Mouse (Mus musculus): Measurements from ENCODE around the gene Pawr. TPM values are rescaled to one million over a fixed set of nuclear protein-coding genes. Genes with fewer than 3 reads are reported as not detected.

The Pawr gene
- polyA plus RNA-seq, 1 experiment from 2014 or later = 25.3 TPM

DNA sequence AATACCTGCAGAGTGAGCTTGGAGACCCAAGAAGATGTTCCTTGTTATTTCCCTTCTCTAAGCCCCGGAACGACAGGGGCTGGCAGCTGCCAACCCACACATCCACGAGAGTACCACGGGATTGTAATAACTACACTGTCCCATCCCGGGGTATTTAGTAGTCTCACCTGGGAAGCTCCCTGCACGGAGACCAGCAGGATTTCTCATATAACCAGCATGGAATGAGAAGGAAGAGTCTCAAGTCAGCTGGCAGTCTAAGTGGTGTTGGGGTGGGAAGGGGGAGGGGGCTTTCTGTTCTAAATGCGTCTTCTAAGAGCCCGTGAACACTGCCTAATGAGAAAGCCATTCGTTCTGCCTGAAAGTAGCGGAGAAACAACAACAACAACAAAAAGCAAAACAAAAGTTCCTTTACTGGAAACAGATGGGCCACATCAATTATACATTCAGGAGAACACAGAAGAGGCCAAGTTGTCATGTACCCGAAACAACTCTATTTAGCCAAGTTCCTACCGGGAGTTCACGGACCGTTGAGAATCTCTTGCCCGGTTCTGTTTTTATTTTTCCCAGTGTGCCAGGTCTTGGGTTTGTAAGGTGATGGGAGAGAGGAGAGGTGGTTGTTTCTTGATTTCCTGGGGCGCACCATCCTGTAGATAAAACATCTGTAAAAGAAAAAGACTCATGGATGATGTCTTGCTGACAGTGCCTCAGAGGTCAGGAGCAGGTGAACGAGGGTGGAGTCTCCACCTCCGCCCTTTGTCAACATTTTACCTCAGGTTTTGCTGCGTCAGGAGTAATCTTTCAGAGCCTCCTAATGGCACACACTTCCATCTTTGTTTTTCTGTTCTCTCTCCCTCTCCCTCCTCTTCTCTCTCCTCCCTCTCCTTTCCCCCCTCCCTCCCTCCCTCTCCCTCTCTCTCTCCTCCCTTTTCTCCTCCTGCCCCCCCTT is 112.3 kb downstream of the Pawr start:
- Histone ChIP-seq H3K9ac (ENCODE audit: low read depth, low read length) (no peak overlapping the region), H3K4me1 (ENCODE audit: control insufficient read depth, insufficient read depth, low read length) (peaks cover 14% of the 10 kb centered on the region), H3K36me3 (ENCODE audit: control insufficient read depth, insufficient read depth, low read length) (no peaks in the 10 kb centered on the region), H3K4me2 (replicated peaks; ENCODE audit: low read depth, low read length) (0 out of 2 replicates have a peak overlapping the region, but pooled peaks have one; percentile 5), H3K9me3 (ENCODE audit: control insufficient read depth, low read length) (no peaks in the 10 kb centered on the region), H3K4me3 (ENCODE audit: low read length) (no peak overlapping the region), H3K27me3 (ENCODE audit: control insufficient read depth, insufficient read depth, low read length) (no peaks in the 10 kb centered on the region), H3K27ac (ENCODE audit: low read depth, low read length) (peak overlapping the region; percentile 73; the same call in 1 of the 2 replicates)
- WGBS = 54% methylated on average over 19 of the region's 19 CpGs
- no peak for ATAC-seq (ENCODE audit: low FRiP score, low TSS enrichment)

DNA sequence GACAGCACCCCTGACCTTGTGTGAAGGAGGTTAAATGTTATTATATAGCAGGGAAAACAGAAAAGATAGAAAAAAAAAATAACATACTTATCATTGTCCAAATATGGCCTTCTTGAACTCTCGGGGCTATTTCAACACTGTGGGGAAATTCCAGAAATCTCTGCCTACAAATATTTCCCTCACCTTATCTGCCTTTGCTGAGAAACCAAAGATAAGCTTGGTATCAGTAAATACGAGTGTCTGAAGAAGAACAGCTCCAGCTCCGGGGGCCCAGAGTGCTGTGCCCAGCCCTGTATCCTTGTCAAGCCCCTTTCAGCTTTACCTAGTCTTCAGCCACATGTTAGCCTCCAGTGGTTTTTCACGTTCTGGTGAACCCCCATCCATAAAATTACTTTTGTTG is 113.2 kb downstream of the Pawr start:
- Histone ChIP-seq H3K9ac (ENCODE audit: low read depth, low read length) (no peak overlapping the region), H3K4me3 (ENCODE audit: low read length) (no peak overlapping the region), H3K4me1 (ENCODE audit: control insufficient read depth, insufficient read depth, low read length) (peaks cover 14% of the 10 kb centered on the region), H3K9me3 (ENCODE audit: control insufficient read depth, low read length) (no peaks in the 10 kb centered on the region), H3K4me2 (replicated peaks; ENCODE audit: low read depth, low read length) (0 out of 2 replicates have a peak overlapping the region, but pooled peaks have one; percentile 32), H3K27me3 (ENCODE audit: control insufficient read depth, insufficient read depth, low read length) (no peaks in the 10 kb centered on the region), H3K36me3 (ENCODE audit: control insufficient read depth, insufficient read depth, low read length) (no peaks in the 10 kb centered on the region), H3K27ac (ENCODE audit: low read depth, low read length) (peak overlapping the region; percentile 73; the same call in 1 of the 2 replicates)
- ATAC-seq (ENCODE audit: low FRiP score, low TSS enrichment) = no peak
- WGBS = 64% methylated on average over 4 of the region's 4 CpGs

DNA sequence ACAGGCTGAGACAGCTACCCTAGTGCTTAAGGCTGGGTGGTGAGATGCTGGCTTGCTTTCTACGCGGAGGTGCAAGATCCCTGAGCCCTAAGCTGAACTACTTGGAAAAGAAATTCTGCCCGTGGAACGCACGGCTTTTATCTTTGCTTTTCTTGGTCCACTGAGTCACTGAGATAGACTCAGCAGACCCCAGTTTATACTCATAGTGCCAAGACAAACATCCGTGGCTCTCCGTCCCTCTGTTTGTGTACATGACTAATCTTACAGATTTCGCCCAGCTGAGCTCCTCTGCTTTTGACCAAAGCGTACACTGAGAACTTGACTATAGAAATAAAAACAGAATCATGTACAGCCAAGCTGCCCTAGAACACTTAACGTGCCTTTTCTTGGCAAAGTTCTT is 113.7 kb downstream of the Pawr start:
- Histone ChIP-seq H3K9me3 (ENCODE audit: control insufficient read depth, low read length) (no peaks in the 10 kb centered on the region), H3K4me1 (ENCODE audit: control insufficient read depth, insufficient read depth, low read length) (peaks cover 14% of the 10 kb centered on the region), H3K27ac (ENCODE audit: low read depth, low read length) (peak overlapping the region; percentile 73), H3K9ac (ENCODE audit: low read depth, low read length) (0 out of 2 replicates have a peak overlapping the region, but pooled peaks have one; percentile 5), H3K4me2 (replicated peaks; ENCODE audit: low read depth, low read length) (peak overlapping the region; percentile 32; the same call in 1 of the 2 replicates), H3K27me3 (ENCODE audit: control insufficient read depth, insufficient read depth, low read length) (no peaks in the 10 kb centered on the region), H3K36me3 (ENCODE audit: control insufficient read depth, insufficient read depth, low read length) (no peaks in the 10 kb centered on the region), H3K4me3 (ENCODE audit: low read length) (0 out of 2 replicates have a peak overlapping the region, but pooled peaks have one; percentile 2)
- 54% methylated on average over 10 of the region's 10 CpGs for WGBS
- ATAC-seq (ENCODE audit: low FRiP score, low TSS enrichment) = peak; percentile 50; the same call in 1 of the 2 replicates

DNA sequence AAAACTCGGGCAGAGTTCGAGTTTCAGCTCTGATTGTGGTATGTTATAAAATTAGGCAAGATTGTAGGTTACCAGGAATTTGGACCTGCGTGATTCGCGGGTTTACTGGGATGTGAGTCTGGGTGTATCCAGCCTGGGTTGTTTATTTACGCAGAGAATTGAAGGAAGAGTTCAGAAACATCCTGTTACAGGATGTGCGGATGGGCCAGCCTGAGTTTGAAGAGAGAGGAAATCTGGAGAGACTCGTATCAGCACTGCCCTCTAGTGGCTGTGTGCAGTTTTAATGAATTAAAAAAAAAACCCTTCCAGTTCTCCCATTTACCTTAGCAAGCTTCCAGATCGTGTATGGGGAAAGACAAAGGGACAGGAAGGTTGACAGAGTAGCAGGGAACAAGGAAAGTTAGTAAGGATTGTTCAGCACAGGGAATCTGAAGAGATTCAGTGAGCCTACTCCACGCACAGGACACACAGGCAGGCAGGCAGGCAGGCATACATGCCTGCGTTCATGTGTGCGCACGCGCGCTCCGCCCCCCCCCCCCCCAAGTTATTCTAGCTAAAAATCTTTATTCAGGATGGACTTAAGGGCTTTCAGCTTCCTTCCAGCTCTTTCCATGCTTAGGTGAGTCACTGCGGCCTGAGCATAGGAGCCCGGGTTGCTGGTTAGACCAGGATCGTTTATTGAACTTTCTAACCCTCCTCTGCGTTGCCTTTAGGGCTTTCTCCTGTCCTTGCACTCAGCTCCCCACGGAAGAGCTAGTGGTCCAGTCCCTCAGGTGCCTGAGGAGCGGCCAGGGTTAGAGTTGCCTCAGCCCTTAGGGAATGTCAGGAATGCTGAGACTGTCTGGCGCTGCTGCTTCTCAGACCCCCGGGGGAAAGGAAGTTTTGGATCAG is 114.4 kb downstream of the Pawr start:
- Histone ChIP-seq H3K27me3 (ENCODE audit: control insufficient read depth, insufficient read depth, low read length) (no peaks in the 10 kb centered on the region), H3K27ac (ENCODE audit: low read depth, low read length) (peak overlapping the region; percentile 73; the same call in 1 of the 2 replicates), H3K9ac (ENCODE audit: low read depth, low read length) (peak overlapping the region; percentile 32; the same call in 1 of the 2 replicates), H3K4me3 (ENCODE audit: low read length) (peak overlapping the region; percentile 34), H3K36me3 (ENCODE audit: control insufficient read depth, insufficient read depth, low read length) (no peaks in the 10 kb centered on the region), H3K9me3 (ENCODE audit: control insufficient read depth, low read length) (no peaks in the 10 kb centered on the region), H3K4me1 (ENCODE audit: control insufficient read depth, insufficient read depth, low read length) (peaks cover 14% of the 10 kb centered on the region), H3K4me2 (replicated peaks; ENCODE audit: low read depth, low read length) (peak overlapping the region; percentile 58)
- WGBS = 9% methylated on average over 24 of the region's 24 CpGs
- peak; percentile 69 for ATAC-seq (ENCODE audit: low FRiP score, low TSS enrichment)

DNA sequence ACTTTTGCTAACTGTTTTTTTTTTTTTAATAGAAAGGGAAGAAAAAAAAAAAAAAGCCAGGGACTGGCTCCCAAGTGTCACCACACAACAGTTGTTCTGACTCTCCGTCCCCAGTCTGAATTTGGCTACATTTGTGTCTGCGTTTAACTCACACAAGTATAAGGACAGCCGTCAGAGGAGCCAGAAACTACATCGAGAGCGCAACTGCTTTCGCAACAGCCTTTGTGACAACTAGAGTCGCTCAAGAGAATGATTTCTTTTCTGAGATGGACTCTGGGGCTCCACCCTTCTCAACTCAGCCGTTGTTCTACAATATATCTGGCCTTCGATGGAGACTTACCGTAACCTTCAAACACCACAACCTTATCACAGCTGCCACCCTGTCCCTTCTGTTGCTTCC is 115.3 kb downstream of the Pawr start:
- H3K4me1 ChIP-seq (ENCODE audit: control insufficient read depth, insufficient read depth, low read length) = peaks cover 14% of the 10 kb centered on the region
- ATAC-seq (ENCODE audit: low FRiP score, low TSS enrichment) = no peak
- WGBS = 74% methylated on average over 10 of the region's 10 CpGs
- no peaks in the 10 kb centered on the region; the same call in 1 of the 2 replicates for H3K9me3 ChIP-seq (ENCODE audit: control insufficient read depth, low read length)
- H3K27me3 ChIP-seq (ENCODE audit: control insufficient read depth, insufficient read depth, low read length) = no peaks in the 10 kb centered on the region
- H3K9ac ChIP-seq (ENCODE audit: low read depth, low read length) = no peak overlapping the region
- H3K36me3 ChIP-seq (ENCODE audit: control insufficient read depth, insufficient read depth, low read length) = no peaks in the 10 kb centered on the region
- no peak overlapping the region for H3K4me3 ChIP-seq (ENCODE audit: low read length)
- H3K27ac ChIP-seq (ENCODE audit: low read depth, low read length) = no peak overlapping the region
- no peak overlapping the region for H3K4me2 ChIP-seq (replicated peaks; ENCODE audit: low read depth, low read length)

DNA sequence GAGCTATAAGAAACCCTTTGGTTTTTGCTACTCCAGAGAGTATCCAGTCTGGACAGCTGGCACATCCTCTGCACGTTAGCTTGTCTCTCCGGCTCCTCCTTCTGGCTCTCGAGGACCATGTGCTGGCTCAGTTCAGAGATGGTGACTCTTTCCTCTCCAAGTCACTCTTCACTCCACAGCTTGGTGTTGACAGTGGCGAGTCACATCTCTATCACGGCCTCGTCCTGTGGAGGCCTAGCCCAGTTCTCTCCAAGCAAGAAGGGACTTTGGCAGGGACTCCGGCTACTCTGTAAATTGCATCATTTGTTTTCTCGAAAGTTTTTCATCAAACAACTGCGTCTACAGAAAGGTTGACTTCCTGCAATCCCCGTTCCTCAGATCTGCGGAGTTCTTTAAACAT is 116.5 kb downstream of the Pawr start:
- H3K36me3 ChIP-seq (ENCODE audit: control insufficient read depth, insufficient read depth, low read length) = no peaks in the 10 kb centered on the region
- no peak overlapping the region for H3K9ac ChIP-seq (ENCODE audit: low read depth, low read length)
- 83% methylated on average over 11 of the region's 11 CpGs for WGBS
- no peak overlapping the region for H3K4me3 ChIP-seq (ENCODE audit: low read length)
- no peaks in the 10 kb centered on the region for H3K27me3 ChIP-seq (ENCODE audit: control insufficient read depth, insufficient read depth, low read length)
- H3K4me1 ChIP-seq (ENCODE audit: control insufficient read depth, insufficient read depth, low read length) = peaks cover 14% of the 10 kb centered on the region
- H3K9me3 ChIP-seq (ENCODE audit: control insufficient read depth, low read length) = no peaks in the 10 kb centered on the region; the same call in 1 of the 2 replicates
- no peak for ATAC-seq (ENCODE audit: low FRiP score, low TSS enrichment)
- no peak overlapping the region for H3K4me2 ChIP-seq (replicated peaks; ENCODE audit: low read depth, low read length)
- no peak overlapping the region for H3K27ac ChIP-seq (ENCODE audit: low read depth, low read length)

DNA sequence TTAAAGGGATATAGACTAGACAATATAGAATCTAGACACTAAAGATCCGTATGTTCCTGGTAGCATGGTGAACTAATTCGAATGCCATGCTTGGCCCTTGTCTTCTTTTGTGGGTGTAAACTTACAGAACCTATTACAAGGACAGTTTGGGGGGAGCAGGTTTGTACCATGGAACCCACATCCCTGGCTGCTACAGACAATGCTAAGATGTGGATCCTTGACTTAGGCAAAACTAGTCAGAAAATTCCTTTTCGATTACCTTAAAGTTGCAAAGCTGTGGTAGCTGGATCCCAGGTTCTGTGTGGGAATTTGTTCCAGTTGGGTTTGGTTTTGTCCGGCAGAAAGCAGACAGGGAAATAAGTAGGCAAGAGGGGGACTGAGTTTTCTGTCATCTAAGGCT is 118.5 kb downstream of the Pawr start:
- Histone ChIP-seq H3K27ac (ENCODE audit: low read depth, low read length) (no peak overlapping the region), H3K4me1 (ENCODE audit: control insufficient read depth, insufficient read depth, low read length) (peaks cover 18% of the 10 kb centered on the region), H3K9ac (ENCODE audit: low read depth, low read length) (no peak overlapping the region), H3K4me3 (ENCODE audit: low read length) (no peak overlapping the region), H3K36me3 (ENCODE audit: control insufficient read depth, insufficient read depth, low read length) (no peaks in the 10 kb centered on the region), H3K9me3 (ENCODE audit: control insufficient read depth, low read length) (no peaks in the 10 kb centered on the region; the same call in 1 of the 2 replicates), H3K27me3 (ENCODE audit: control insufficient read depth, insufficient read depth, low read length) (no peaks in the 10 kb centered on the region), H3K4me2 (replicated peaks; ENCODE audit: low read depth, low read length) (no peak overlapping the region)
- ATAC-seq (ENCODE audit: low FRiP score, low TSS enrichment) = no peak
- 82% methylated on average over 4 of the region's 4 CpGs for WGBS

DNA sequence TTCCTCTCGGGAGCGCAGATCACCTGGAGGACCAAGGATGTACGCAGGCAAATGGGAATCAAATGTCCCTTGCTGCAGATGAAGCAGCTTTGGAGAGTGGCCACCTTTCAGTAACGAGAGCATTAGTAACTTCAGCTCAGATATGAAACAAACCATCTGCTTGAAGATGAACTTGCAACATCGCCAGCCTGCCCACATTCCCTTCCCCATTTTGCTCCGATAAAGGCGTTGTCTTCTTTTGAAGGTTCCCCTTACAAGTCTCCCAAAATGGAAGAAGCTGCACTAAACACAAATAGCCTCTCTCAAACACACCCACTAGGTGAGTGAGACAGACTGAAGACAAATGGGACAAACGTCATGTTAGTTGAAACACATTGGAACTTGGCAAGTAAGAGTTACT is 119.6 kb downstream of the Pawr start:
- Histone ChIP-seq H3K36me3 (ENCODE audit: control insufficient read depth, insufficient read depth, low read length) (no peaks in the 10 kb centered on the region), H3K4me3 (ENCODE audit: low read length) (no peak overlapping the region), H3K9me3 (ENCODE audit: control insufficient read depth, low read length) (no peaks in the 10 kb centered on the region; the same call in 1 of the 2 replicates), H3K9ac (ENCODE audit: low read depth, low read length) (no peak overlapping the region), H3K4me1 (ENCODE audit: control insufficient read depth, insufficient read depth, low read length) (peaks cover 18% of the 10 kb centered on the region; the same call in 1 of the 2 replicates), H3K27ac (ENCODE audit: low read depth, low read length) (no peak overlapping the region), H3K4me2 (replicated peaks; ENCODE audit: low read depth, low read length) (no peak overlapping the region), H3K27me3 (ENCODE audit: control insufficient read depth, insufficient read depth, low read length) (no peaks in the 10 kb centered on the region)
- WGBS = 92% methylated on average over 8 of the region's 8 CpGs
- ATAC-seq (ENCODE audit: low FRiP score, low TSS enrichment) = no peak

Data from kidney, embryonic 14.5 days (tissue).